Mouse (Mus musculus) erythroblast, embryonic 14.5 days (primary cell): ENCODE data around the gene Frmd4a.

Experiments
- GATA1 ChIP-seq: IDR thresholded peaks from 2 replicates; pipeline ENCODE4 v1.6.1; 2012; ENCODE audit warnings: low read length, inconsistent platforms, mixed read lengths
- TAL1 ChIP-seq: IDR thresholded peaks from 3 replicates; pipeline ENCODE4 v1.6.1; 2012; ENCODE audit warnings: low read length, inconsistent platforms, mixed read lengths

DNA sequence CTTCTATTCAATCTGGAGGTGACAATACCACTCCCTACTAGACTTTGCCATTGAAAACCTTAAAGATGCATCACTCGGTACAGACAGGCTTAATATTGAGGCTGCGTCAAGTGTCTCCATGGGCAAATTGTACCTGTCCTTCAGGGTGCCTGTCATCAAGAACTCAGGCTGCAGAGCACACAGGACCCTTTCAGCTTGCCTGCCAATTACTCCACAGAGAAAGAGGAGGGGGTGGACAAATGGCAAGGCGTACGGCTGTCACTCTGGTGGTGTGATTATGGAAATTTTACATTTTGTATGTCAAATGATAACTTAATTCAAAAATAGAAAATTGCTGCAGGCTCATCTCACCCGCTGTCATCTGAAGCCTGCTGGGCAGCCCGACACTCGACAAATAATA is 353.0 kb downstream of the Frmd4a start:
- no peak for TF ChIP-seq TAL1
- TF ChIP-seq GATA1: no peak
